Mouse (Mus musculus) fibroblast of lung, adult 2 months (primary cell): Measurements from ENCODE around the gene Gas7.

Experiments
- DNase-seq: peaks from one replicate; pipeline ENCODE4 v3.0.0-alpha.2; 2011; ENCODE audit warnings: low read depth

Gene Gas7

GRCm38 (mm10) chr11:67655236-67655959 is 200.2 kb downstream of the Gas7 start:
- DNase-seq, result no peak

- no peak for DNase-seq
Measured at GRCm38 (mm10) chr11:67656366-67656765, 201.1 kb downstream of the Gas7 start.

- no peak for DNase-seq
Measured at GRCm38 (mm10) chr11:67656811-67657210, 201.6 kb downstream of the Gas7 start.

- no peak for DNase-seq
Measured at GRCm38 (mm10) chr11:67657685-67658382, 202.6 kb downstream of the Gas7 start.

GRCm38 (mm10) chr11:67661465-67661864 is 206.2 kb downstream of the Gas7 start:
- no peak for DNase-seq

GRCm38 (mm10) chr11:67663437-67663836 is 208.2 kb downstream of the Gas7 start:
- no peak for DNase-seq

GRCm38 (mm10) chr11:67664261-67664660 is 209.0 kb downstream of the Gas7 start:
- no peak for DNase-seq

GRCm38 (mm10) chr11:67664918-67665317 is 209.7 kb downstream of the Gas7 start:
- no peak for DNase-seq

GRCm38 (mm10) chr11:67666129-67666528 is 210.9 kb downstream of the Gas7 start:
- DNase-seq, result no peak

GRCm38 (mm10) chr11:67667531-67668332 is 212.5 kb downstream of the Gas7 start:
- DNase-seq, result no peak

- no peak for DNase-seq
Measured at GRCm38 (mm10) chr11:67668460-67669007, 213.3 kb downstream of the Gas7 start.

GRCm38 (mm10) chr11:67670031-67670430 is 214.8 kb downstream of the Gas7 start:
- DNase-seq, result no peak

GRCm38 (mm10) chr11:67672140-67672539 is 216.9 kb downstream of the Gas7 start:
- no peak for DNase-seq

GRCm38 (mm10) chr11:67675562-67676540 is 220.6 kb downstream of the Gas7 start:
- peak; percentile 20 for DNase-seq

GRCm38 (mm10) chr11:67679300-67679699 is 224.1 kb downstream of the Gas7 start:
- no peak for DNase-seq

GRCm38 (mm10) chr11:67679930-67680329 is 224.7 kb downstream of the Gas7 start:
- no peak for DNase-seq

- no peak for DNase-seq
Measured at GRCm38 (mm10) chr11:67681871-67682270, 226.6 kb downstream of the Gas7 start.

- no peak for DNase-seq
Measured at GRCm38 (mm10) chr11:67686109-67686508, 230.9 kb downstream of the Gas7 start.

GRCm38 (mm10) chr11:67694703-67695376 is 239.6 kb downstream of the Gas7 start, which contains the start of gene Rcvrn:
Gene Rcvrn (plus strand): TSS chr11:67695326.
- no peak for DNase-seq

GRCm38 (mm10) chr11:67712976-67713375 is 257.7 kb downstream of the Gas7 start:
- no peak for DNase-seq

GRCm38 (mm10) chr11:67715382-67715781 is 260.1 kb downstream of the Gas7 start:
- no peak for DNase-seq
